Mouse (Mus musculus): ENCODE measurements around the gene Plekhn1. TPM values are rescaled to one million over a fixed set of nuclear protein-coding genes. Genes with fewer than 3 reads are reported as not detected.

The Plekhn1 gene
- polyA plus RNA-seq, 1 experiment from 2014 or later: 22.1 TPM

DNA sequence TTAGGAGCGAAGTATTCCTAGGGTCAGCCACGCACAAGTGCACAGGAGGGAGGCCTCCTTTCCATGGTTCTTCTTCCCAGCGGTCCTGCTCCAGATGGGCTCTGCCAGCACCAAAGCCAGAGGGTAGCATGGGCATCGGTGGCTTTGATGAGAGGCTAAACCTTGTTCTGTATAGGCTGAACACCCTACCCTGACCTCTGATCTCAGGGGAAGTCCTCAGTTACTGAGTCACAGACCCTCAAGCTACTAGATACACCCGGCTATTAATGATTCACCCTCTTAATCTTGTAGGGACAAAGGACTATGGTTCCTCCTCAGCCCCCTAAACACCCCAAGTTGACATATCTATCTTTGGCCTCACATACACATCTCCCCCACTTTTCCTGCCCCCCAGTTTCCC is 40.8 kb downstream of the Plekhn1 start:
- H3K4me3 ChIP-seq (replicated peaks): no peak overlapping the region
- 69% methylated on average over 5 of the region's 5 CpGs for WGBS

DNA sequence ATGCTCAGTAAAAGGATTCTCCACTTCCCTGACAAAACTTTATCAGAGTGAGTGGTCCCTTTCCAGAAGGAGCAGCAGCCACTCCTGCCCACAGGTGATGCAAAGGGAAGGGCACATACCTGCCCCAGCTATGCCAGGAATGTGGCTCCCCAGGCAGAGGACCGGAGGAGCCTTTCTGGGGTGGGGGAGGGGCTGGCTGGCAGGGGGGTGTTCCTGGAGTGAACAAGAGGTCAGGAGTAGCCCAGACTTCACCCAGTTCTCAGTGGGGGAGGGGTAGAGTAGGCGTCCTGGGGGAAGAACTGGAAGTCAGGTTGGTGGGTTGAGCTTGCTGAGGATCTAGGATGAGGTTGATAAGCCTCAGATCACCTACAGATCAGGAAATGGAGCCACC is 41.5 kb downstream of the Plekhn1 start:
- WGBS: 16% methylated on average over 2 of the region's 2 CpGs
- no peaks in the 10 kb centered on the region for H3K9me3 ChIP-seq

More for the DNA sequence above, 40.8 kb downstream of the Plekhn1 start:
- Histone ChIP-seq H3K4me2 (no peak overlapping the region), H3K9ac (no peak overlapping the region), H3K4me1 (peaks cover 50% of the 10 kb centered on the region), H3K9me3 (no peaks in the 10 kb centered on the region), H3K27ac (0 out of 2 replicates have a peak overlapping the region, but pooled peaks have one; percentile 26), H3K27me3 (replicated peaks) (no peaks in the 10 kb centered on the region), H3K36me3 (no peaks in the 10 kb centered on the region)
- no peak for ATAC-seq (ENCODE audit: insufficient read depth, low FRiP score, low read depth)

DNA sequence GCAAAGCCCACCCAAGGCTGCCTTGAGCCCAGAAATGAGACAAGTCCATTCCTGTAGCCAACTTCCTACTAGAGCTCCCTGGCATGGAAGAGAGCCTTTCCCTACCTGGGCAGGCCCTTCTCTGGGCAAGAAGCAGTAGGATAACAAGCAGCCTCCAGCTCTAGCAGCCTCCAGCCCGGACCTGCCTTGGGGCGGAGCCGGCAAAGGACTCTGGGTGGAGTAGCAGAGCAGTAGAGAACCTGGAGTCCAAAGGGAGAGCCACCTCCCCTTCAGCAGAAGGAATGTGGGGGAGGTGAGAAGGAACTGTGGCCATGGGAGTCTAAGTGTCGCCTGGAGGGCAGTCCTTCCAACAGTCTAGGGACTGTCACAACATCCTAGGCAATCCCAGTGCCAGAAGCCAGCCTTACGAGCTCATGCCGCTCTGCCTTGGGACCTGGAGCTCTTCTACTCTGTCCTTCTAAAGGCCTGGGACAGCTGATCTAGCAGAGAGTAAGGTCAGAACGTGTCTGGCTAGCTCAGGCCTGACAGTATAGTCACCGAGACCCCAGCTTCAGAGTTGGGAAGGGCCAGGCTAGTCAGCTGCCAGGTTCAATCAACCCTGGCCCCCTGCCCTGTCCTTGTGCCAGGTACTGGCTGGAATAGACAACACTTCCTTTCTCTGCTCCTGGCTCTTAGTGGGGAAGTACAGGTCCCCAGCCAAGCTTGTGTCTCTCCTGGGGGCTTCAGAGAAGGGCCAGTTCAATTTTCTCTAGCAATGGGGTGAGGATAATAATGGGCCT is 42.0 kb downstream of the Plekhn1 start:
- H3K4me2 ChIP-seq: peak overlapping the region; percentile 29; the same call in 1 of the 2 replicates
- H3K9ac ChIP-seq: no peak overlapping the region
- H3K9me3 ChIP-seq: no peaks in the 10 kb centered on the region
- ATAC-seq (ENCODE audit: insufficient read depth, low FRiP score, low read depth): peak; percentile 61
- no peaks in the 10 kb centered on the region for H3K36me3 ChIP-seq
- H3K4me1 ChIP-seq: peaks cover 55% of the 10 kb centered on the region
- H3K27me3 ChIP-seq (replicated peaks): no peaks in the 10 kb centered on the region
- 42% methylated on average over 8 of the region's 8 CpGs for WGBS
- H3K27ac ChIP-seq: peak overlapping the region; percentile 76
- H3K4me3 ChIP-seq (replicated peaks): no peak overlapping the region

More for the DNA sequence above, 41.5 kb downstream of the Plekhn1 start:
- 0 out of 2 replicates have a peak overlapping the region, but pooled peaks have one; percentile 29 for H3K4me2 ChIP-seq
- peak overlapping the region; percentile 76 for H3K27ac ChIP-seq
- no peak for ATAC-seq (ENCODE audit: insufficient read depth, low FRiP score, low read depth)
- H3K4me1 ChIP-seq: peaks cover 55% of the 10 kb centered on the region
- H3K36me3 ChIP-seq: no peaks in the 10 kb centered on the region
- no peak overlapping the region for H3K4me3 ChIP-seq (replicated peaks)
- H3K27me3 ChIP-seq (replicated peaks): no peaks in the 10 kb centered on the region
- no peak overlapping the region for H3K9ac ChIP-seq

DNA sequence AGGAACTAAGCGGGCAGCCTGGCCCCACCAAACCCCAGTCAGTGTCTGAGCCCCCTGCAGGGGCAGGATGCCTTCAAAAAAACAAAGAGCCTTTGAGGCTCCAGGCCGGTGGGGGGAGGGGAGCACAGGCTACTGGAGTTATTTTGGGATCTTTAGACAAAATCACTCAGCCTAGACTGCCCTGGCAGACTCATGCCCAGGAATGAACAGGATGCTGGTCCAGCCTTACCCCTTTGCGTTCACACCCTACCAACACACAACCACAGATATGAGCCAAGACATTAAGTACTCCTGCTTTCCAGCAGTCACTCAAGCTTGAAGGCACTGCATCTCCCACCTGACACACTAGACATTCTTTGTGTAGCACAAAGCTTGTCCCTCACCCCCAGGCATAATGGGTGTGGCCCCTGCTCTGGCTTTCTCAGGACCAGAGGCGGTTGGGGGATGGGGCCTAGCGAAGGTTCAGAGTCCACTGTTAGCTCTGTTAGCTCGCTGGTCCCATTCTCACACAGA is 45.8 kb downstream of the Plekhn1 start:
- Histone ChIP-seq H3K27me3 (replicated peaks) (no peaks in the 10 kb centered on the region), H3K4me2 (0 out of 2 replicates have a peak overlapping the region, but pooled peaks have one; percentile 9), H3K27ac (peak overlapping the region; percentile 32; the same call in 1 of the 2 replicates), H3K9me3 (no peaks in the 10 kb centered on the region), H3K4me3 (replicated peaks) (no peak overlapping the region), H3K36me3 (peaks cover 14% of the 10 kb centered on the region), H3K4me1 (peaks cover 43% of the 10 kb centered on the region), H3K9ac (no peak overlapping the region)
- peak; percentile 72 for ATAC-seq (ENCODE audit: insufficient read depth, low FRiP score, low read depth)
- 49% methylated on average over 6 of the region's 6 CpGs for WGBS

DNA sequence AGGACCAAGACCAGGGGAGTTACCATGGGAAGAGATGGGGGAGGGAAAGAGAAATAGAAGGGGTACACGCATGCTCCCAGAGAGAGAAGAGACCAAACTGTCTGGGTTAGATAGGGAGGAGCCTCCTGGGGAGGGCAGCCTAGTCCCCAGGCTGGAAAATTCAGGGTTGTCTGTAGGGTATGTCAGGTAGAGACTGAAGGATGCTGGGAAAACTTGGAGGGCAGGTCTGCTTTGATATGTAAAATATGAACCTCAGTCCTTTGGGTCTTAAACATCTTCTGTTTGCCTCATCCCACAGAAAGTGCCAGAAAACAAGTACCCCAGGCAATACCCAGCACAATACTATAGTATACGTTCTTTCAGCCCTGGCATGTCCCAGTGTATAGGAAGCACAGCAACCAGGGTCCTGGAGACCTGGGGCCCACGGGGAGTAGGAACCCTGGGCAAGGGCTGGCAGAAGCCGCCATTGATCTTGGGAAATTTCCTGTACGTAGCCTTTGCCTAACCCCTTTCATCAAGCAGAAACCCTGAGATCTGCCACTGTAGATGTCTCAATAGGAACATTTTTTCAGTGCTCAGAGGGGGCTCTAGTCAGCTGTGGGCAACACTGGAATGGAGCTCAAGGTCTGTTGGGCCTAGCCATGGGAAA is 46.4 kb downstream of the Plekhn1 start:
- H3K27me3 ChIP-seq (replicated peaks): no peaks in the 10 kb centered on the region
- 68% methylated on average over 5 of the region's 5 CpGs for WGBS
- no peak overlapping the region for H3K4me3 ChIP-seq (replicated peaks)
- H3K4me2 ChIP-seq: no peak overlapping the region
- H3K9me3 ChIP-seq: no peaks in the 10 kb centered on the region
- peaks cover 14% of the 10 kb centered on the region for H3K36me3 ChIP-seq
- H3K27ac ChIP-seq: no peak overlapping the region
- H3K4me1 ChIP-seq: peaks cover 37% of the 10 kb centered on the region
- ATAC-seq (ENCODE audit: insufficient read depth, low FRiP score, low read depth): no peak
- H3K9ac ChIP-seq: no peak overlapping the region

DNA sequence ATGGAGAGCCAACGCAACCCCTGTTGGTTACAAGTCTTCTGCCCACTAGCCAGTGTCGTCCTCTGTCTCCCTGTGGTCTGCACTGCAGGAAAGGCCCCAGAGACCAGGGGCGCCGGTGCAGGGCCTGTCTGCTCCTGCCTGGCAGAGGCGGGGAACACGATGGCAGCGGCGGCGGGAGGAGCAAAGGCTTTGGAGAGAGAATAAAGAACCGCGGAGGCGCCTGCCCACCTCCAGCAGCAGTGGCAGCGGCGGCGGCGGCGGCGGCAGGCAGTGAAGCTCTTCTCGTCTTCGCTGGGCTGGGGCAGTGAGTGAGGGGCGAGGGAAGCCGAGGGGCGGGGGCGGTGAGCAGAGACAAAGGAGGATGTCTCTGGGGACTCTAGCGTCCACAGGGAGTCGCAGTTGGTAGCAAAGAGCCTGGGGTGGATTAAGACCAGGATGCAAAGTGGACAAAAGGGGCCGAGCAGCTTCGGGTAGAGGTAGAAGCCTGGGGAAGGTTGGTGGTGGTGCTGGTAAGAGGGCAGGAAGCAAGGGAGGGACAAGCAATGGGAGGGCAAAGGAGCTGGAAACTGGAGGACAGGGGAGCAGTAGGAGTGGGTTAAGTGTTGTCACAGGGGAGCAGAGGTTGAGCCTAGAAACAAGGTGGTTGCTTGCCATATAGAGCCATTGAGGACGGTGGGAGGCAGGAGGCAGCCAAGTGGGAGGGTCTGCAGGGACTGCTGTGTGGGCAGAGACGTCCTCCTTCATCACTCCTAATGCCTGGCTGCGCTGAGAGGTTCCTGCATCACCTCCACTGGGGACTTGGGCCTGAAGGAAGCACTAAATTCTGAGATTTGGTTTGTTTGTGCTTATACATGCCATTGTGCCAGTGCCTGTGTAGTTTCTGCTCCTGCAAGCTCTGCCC is 48.5 kb downstream of the Plekhn1 start:
- peaks cover 14% of the 10 kb centered on the region for H3K36me3 ChIP-seq
- 27% methylated on average over 31 of the region's 31 CpGs for WGBS
- peak overlapping the region; percentile 33 for H3K4me2 ChIP-seq
- H3K9ac ChIP-seq: 0 out of 2 replicates have a peak overlapping the region, but pooled peaks have one; percentile 17
- H3K4me3 ChIP-seq (replicated peaks): 0 out of 2 replicates have a peak overlapping the region, but pooled peaks have one; percentile 3
- no peak overlapping the region for H3K27ac ChIP-seq
- no peaks in the 10 kb centered on the region for H3K27me3 ChIP-seq (replicated peaks)
- H3K4me1 ChIP-seq: peaks cover 25% of the 10 kb centered on the region
- ATAC-seq (ENCODE audit: insufficient read depth, low FRiP score, low read depth): no peak
- H3K9me3 ChIP-seq: no peaks in the 10 kb centered on the region

DNA sequence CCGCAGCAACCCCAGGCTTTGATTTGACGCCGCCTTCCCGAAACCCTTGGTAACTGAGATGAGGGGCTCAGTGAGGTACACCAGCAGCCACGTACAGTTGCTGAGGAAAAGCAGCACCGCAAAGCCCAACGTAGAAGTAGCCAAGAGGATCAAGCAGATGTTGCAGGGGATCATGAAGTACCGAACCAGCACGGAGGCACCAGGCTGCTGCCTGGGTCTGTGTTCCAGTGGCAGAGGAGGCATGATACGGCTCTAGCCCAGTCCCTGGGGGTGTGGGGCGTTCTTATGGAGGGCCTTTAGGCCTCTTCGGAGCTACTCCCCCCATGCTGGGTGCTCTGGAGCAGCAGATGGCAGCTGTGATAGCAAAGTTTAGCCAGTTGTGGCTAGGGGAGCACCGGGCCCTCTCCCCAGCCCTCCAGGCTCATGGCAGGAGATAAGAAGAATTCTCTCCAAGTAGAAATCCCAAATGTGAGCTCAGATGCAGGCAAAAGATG is 49.2 kb downstream of the Plekhn1 start:
- WGBS: 81% methylated on average over 13 of the region's 13 CpGs
- Histone ChIP-seq H3K27me3 (replicated peaks) (no peaks in the 10 kb centered on the region), H3K4me2 (peak overlapping the region; percentile 33; the same call in 1 of the 2 replicates), H3K4me3 (replicated peaks) (0 out of 2 replicates have a peak overlapping the region, but pooled peaks have one; percentile 3), H3K9me3 (no peaks in the 10 kb centered on the region), H3K36me3 (peaks cover 14% of the 10 kb centered on the region), H3K4me1 (peaks cover 25% of the 10 kb centered on the region), H3K27ac (no peak overlapping the region), H3K9ac (no peak overlapping the region)
- ATAC-seq (ENCODE audit: insufficient read depth, low FRiP score, low read depth): no peak

DNA sequence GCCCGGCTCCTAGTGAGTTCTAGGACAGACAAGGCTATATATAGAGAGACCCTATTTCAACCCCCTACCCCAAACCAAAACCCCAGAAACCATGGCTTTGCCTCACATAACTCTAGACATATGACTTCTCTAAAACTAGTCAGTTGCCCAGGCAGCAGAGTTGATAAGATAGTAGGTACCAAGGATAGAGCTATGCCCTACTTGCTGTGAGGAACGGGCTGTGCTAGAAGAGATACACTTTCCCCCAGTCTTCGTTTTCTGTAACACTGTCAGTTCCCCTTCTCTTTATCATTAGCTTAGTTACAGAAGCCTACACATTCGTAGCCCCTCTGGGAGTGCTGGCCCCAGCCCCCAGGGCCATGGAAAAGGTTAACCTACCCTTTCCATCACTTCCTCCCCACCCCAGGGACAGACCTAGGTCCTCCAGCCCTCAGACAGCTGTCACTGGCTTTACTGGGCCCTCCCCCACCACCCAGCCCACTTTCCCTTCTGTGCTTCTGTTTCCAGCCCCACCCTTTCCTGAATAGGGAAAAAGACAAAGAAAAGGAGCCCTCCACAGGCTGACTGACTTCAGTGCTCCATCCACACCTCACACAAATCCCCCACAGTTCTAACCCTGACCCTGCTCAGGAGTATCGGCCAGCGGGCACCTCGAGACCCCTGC is 50.2 kb downstream of the Plekhn1 start:
- Histone ChIP-seq H3K27ac (no peak overlapping the region), H3K36me3 (peaks cover 14% of the 10 kb centered on the region), H3K4me2 (no peak overlapping the region), H3K4me3 (replicated peaks) (no peak overlapping the region), H3K9ac (no peak overlapping the region), H3K9me3 (no peaks in the 10 kb centered on the region), H3K4me1 (peaks cover 17% of the 10 kb centered on the region), H3K27me3 (replicated peaks) (no peaks in the 10 kb centered on the region)
- 79% methylated on average over 7 of the region's 7 CpGs for WGBS
- no peak for ATAC-seq (ENCODE audit: insufficient read depth, low FRiP score, low read depth)

DNA sequence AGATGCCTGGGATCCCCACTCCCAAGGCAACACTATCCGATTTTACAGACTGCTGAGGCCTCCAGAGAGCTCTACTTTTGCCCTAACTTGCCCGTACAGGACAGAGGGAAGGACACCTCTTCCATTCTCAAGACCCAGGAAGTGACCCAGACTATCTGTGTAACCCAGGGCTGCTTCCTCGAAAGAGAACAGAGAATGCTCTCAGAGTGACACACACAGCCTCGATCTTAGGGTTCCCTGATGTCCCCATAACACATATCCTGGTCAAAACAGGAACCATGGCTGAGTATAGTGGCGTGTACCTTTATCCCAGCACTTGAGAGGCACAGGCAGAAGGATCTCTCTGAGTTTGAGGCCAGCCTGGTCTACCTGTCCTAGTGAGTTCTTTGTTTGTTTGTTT is 50.9 kb downstream of the Plekhn1 start:
- peaks cover 10% of the 10 kb centered on the region for H3K4me1 ChIP-seq
- no peaks in the 10 kb centered on the region for H3K27me3 ChIP-seq (replicated peaks)
- 85% methylated on average over 5 of the region's 5 CpGs for WGBS
- no peak overlapping the region for H3K4me2 ChIP-seq
- ATAC-seq (ENCODE audit: insufficient read depth, low FRiP score, low read depth): no peak
- no peak overlapping the region for H3K27ac ChIP-seq
- H3K36me3 ChIP-seq: peaks cover 20% of the 10 kb centered on the region
- H3K9ac ChIP-seq: no peak overlapping the region
- no peaks in the 10 kb centered on the region for H3K9me3 ChIP-seq
- H3K4me3 ChIP-seq (replicated peaks): no peak overlapping the region

DNA sequence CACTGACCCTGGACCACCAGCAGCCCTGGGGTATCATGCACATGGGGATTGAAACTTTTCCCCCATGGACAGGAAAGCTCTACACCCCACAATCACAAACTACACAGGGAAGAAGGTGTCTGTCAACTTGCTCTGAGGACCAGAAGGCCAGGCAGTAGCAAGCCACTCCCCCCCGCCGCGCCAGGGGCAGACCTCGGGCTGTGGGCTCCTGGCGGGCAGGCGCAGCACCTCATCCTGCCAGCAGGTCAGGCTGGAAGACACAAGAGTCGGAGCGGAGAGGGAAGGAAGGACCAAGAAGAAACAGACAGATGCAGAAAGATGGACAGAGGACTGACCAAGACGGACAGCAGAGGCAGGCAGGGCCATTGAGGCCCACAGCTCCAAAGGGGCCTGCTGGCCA is 57.0 kb downstream of the Plekhn1 start:
- Histone ChIP-seq H3K36me3 (peaks cover 53% of the 10 kb centered on the region), H3K9ac (no peak overlapping the region), H3K27me3 (replicated peaks) (no peaks in the 10 kb centered on the region), H3K4me3 (replicated peaks) (no peak overlapping the region), H3K27ac (no peak overlapping the region), H3K4me1 (no peaks in the 10 kb centered on the region), H3K4me2 (no peak overlapping the region), H3K9me3 (no peaks in the 10 kb centered on the region)
- WGBS: 92% methylated on average over 9 of the region's 9 CpGs
- no peak for ATAC-seq (ENCODE audit: insufficient read depth, low FRiP score, low read depth)

DNA sequence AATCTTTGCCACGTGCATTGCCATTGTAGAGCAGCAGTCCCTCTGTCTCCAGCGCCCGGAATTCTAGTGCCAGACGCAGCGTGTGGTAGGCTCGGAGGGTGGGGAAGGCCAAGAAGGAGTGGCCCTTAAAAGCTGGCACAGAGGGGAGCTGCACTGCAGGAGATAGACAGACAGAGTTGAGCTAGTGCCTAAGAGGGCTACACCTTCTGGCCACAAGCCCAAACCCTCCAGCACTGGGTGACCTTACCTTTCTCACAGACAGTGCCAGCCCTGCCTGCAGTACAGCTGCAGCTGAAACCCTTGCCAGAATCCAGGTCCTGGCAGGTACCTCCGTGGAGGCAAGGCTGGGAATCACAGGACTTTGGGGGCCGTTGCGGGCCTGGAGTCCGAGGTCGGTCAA is 62.8 kb downstream of the Plekhn1 start:
- WGBS: 94% methylated on average over 11 of the region's 11 CpGs
- H3K9ac ChIP-seq: no peak overlapping the region

More for the DNA sequence above, 62.8 kb downstream of the Plekhn1 start:
- ATAC-seq (ENCODE audit: insufficient read depth, low FRiP score, low read depth): no peak
- no peak overlapping the region for H3K27ac ChIP-seq
- H3K4me2 ChIP-seq: no peak overlapping the region
- peaks cover 79% of the 10 kb centered on the region for H3K36me3 ChIP-seq
- H3K27me3 ChIP-seq (replicated peaks): no peaks in the 10 kb centered on the region
- H3K4me3 ChIP-seq (replicated peaks): no peak overlapping the region
- H3K9me3 ChIP-seq: no peaks in the 10 kb centered on the region
- H3K4me1 ChIP-seq: no peaks in the 10 kb centered on the region
